Mouse (Mus musculus) heart, embryonic 13.5 days (tissue): ENCODE data around the gene Zbtb24. TPM values are rescaled to one million over a fixed set of nuclear protein-coding genes. Genes with fewer than 3 reads are reported as not detected.

Experiments
- ATAC-seq: fragments of 200-750 bp; cut with Nextera tagmentation; 2 replicates; pipeline ENCODE4 v1.8.0; 2017; ENCODE audit warnings: moderate TSS enrichment; ENCODE audit not compliant: insufficient number of reproducible peaks, low FRiP score, low TSS enrichment; ENCODE audit errors: extremely low read depth
- H3K27ac ChIP-seq: fragments of 300-500 bp; sonication (generic); replicated peaks from 2 replicates; pipeline ENCODE4 v1.5.1; 2015; ENCODE audit warnings: moderate library complexity, mild to moderate bottlenecking, inconsistent platforms
- H3K27me3 ChIP-seq: fragments of 300-500 bp; sonication (generic); replicated peaks from 2 replicates; pipeline ENCODE4 v1.6.1; 2015; ENCODE audit warnings: mild to moderate bottlenecking, inconsistent platforms
- H3K36me3 ChIP-seq: fragments of 300-500 bp; sonication (generic); 2 replicates; pipeline ENCODE4 v1.6.1; 2015; ENCODE audit warnings: mild to moderate bottlenecking, inconsistent platforms
- H3K4me1 ChIP-seq: fragments of 300-500 bp; sonication (generic); 2 replicates; pipeline ENCODE4 v1.6.1; 2015; ENCODE audit warnings: inconsistent platforms
- H3K4me2 ChIP-seq: fragments of 300-500 bp; sonication (generic); 2 replicates; pipeline ENCODE4 v1.6.1; 2015; ENCODE audit warnings: inconsistent platforms, mild to moderate bottlenecking, moderate library complexity
- H3K4me3 ChIP-seq: fragments of 300-500 bp; sonication (generic); 2 replicates; pipeline ENCODE4 v1.5.1; 2015; ENCODE audit warnings: moderate library complexity, mild to moderate bottlenecking, inconsistent platforms
- H3K9ac ChIP-seq: fragments of 300-500 bp; sonication (generic); 2 replicates; pipeline ENCODE4 v1.6.1; 2015; ENCODE audit warnings: inconsistent platforms, mild to moderate bottlenecking, moderate library complexity
- H3K9me3 ChIP-seq: fragments of 300-500 bp; sonication (generic); 2 replicates; pipeline ENCODE4 v1.6.1; 2016; ENCODE audit warnings: inconsistent platforms
- WGBS: fragments of 180-500 bp; shearing (Covaris S2); methylation state at CpG from one replicate; pipeline ENCODE4 v1.1.7; 2015; ENCODE audit warnings: mixed read lengths; 5-methylcytosine and 5-hydroxymethylcytosine counted together
- polyA plus RNA-seq: library from polyadenylated mRNA; unstranded; fragments of >200 nt; fragmentation: Nextera tagmentation; extraction: Ambion mirVana; gene quantifications from 2 replicates; pipeline ENCODE4 v1.2.1, GENCODE M21; 2015

Zbtb24 gene
- polyA plus RNA-seq, 1 experiment from 2014 or later: 11.2 TPM

- peaks cover 80% of the 10 kb centered on the region for H3K36me3 ChIP-seq
- H3K9me3 ChIP-seq: no peaks in the 10 kb centered on the region
- WGBS: 39% methylated on average over 33 of the region's 33 CpGs
- no peak overlapping the region for H3K27ac ChIP-seq
- H3K4me2 ChIP-seq: peak overlapping the region; percentile 34
- no peak for ATAC-seq
- peak overlapping the region; percentile 16 for H3K9ac ChIP-seq
- H3K4me3 ChIP-seq: no peak overlapping the region
- H3K27me3 ChIP-seq: no peaks in the 10 kb centered on the region
- H3K4me1 ChIP-seq: peaks cover 45% of the 10 kb centered on the region
Measured at GRCm38 (mm10) chr10:41480938-41481880, 31.0 kb downstream of the Zbtb24 start.

GRCm38 (mm10) chr10:41482446-41482845, 32.3 kb downstream of the Zbtb24 start:
- no peaks in the 10 kb centered on the region for H3K27me3 ChIP-seq
- peaks cover 92% of the 10 kb centered on the region for H3K36me3 ChIP-seq
- WGBS: 84% methylated on average over 7 of the region's 7 CpGs
- ATAC-seq: no peak
- no peaks in the 10 kb centered on the region for H3K9me3 ChIP-seq
- H3K9ac ChIP-seq: no peak overlapping the region
- peaks cover 38% of the 10 kb centered on the region for H3K4me1 ChIP-seq
- H3K27ac ChIP-seq: no peak overlapping the region
- no peak overlapping the region for H3K4me2 ChIP-seq
- no peak overlapping the region for H3K4me3 ChIP-seq

GRCm38 (mm10) chr10:41485778-41486177, 35.6 kb downstream of the Zbtb24 start:
- H3K4me2 ChIP-seq: no peak overlapping the region
- H3K9ac ChIP-seq: no peak overlapping the region
- H3K36me3 ChIP-seq: peaks cover 76% of the 10 kb centered on the region
- H3K27ac ChIP-seq: no peak overlapping the region
- no peaks in the 10 kb centered on the region for H3K27me3 ChIP-seq
- no peak overlapping the region for H3K4me3 ChIP-seq
- no peak for ATAC-seq
- WGBS: 92% methylated on average over 16 of the region's 16 CpGs
- peaks cover 39% of the 10 kb centered on the region for H3K4me1 ChIP-seq
- no peaks in the 10 kb centered on the region for H3K9me3 ChIP-seq

DNA sequence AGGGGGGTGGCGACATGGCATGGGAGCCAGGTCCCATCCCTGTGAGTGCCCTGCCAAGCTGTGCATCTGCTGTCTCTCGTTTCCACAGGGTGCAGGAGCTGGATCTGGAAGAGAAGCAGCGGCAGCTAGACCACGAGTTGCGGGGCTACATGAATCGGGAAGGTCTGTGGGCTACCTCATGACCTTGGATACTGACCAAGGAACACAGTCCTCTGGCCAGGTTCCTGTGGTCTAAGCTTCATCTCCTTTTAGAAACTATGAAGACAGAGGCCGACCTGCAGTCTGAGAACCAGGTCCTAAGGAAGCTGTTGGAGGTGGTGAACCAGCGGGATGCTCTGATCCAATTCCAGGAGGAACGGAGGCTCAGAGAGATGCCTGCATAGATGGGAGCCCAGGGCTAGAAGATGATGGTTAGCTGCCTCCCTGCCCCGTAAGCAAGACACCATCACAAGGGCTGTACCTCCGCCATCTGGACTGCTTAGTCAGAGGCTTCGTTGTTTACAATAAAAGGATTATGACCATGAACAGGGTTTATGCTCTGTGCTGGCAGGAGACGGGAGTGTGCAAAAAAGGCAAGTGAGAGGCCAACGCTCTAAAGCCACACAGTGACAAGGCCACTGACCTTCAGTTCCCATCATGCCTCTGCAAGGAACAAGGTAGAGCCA, 36.5 kb downstream of the Zbtb24 start:
- no peak overlapping the region for H3K4me3 ChIP-seq
- no peak overlapping the region for H3K4me2 ChIP-seq
- ATAC-seq: no peak
- H3K4me1 ChIP-seq: peaks cover 31% of the 10 kb centered on the region
- no peak overlapping the region for H3K27ac ChIP-seq
- WGBS: 81% methylated on average over 14 of the region's 14 CpGs
- no peaks in the 10 kb centered on the region for H3K9me3 ChIP-seq
- H3K9ac ChIP-seq: no peak overlapping the region
- no peaks in the 10 kb centered on the region for H3K27me3 ChIP-seq
- peaks cover 71% of the 10 kb centered on the region for H3K36me3 ChIP-seq

DNA sequence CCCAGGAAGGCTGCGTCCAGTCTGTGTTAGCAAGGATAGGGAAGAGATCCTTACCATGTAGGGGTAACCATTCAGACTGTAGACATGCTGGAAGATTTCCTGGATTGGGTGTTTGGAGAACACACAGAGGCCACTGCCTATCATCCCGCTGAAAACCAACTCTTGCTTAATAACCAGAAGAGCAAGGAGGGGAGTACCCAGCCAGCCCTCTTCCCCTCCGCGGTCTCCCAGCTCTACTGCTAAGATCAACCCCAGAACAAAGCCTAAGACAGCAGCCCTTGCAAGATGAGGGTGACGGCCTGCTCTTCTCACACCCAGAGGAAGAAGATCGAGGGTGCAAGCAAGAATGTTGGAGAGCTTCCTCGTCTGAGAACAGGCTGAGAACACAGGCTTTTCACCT, 38.7 kb downstream of the Zbtb24 start:
- no peak for ATAC-seq
- Histone ChIP-seq H3K4me2 (peak overlapping the region; percentile 98), H3K9ac (peak overlapping the region; percentile 92), H3K4me3 (peak overlapping the region; percentile 79), H3K36me3 (peaks cover 48% of the 10 kb centered on the region), H3K27me3 (no peaks in the 10 kb centered on the region), H3K27ac (no peak overlapping the region), H3K4me1 (peaks cover 28% of the 10 kb centered on the region), H3K9me3 (no peaks in the 10 kb centered on the region)
- 39% methylated on average over 7 of the region's 7 CpGs for WGBS

- Histone ChIP-seq H3K9ac (peak overlapping the region; percentile 92), H3K36me3 (peaks cover 44% of the 10 kb centered on the region), H3K9me3 (no peaks in the 10 kb centered on the region), H3K27ac (peak overlapping the region; percentile 85; the same call in 1 of the 2 replicates), H3K27me3 (no peaks in the 10 kb centered on the region), H3K4me1 (peaks cover 28% of the 10 kb centered on the region), H3K4me2 (peak overlapping the region; percentile 98), H3K4me3 (peak overlapping the region; percentile 79)
- no peak for ATAC-seq
- WGBS: 26% methylated on average over 8 of the region's 8 CpGs
Measured at GRCm38 (mm10) chr10:41489294-41489693, 39.1 kb downstream of the Zbtb24 start.

DNA sequence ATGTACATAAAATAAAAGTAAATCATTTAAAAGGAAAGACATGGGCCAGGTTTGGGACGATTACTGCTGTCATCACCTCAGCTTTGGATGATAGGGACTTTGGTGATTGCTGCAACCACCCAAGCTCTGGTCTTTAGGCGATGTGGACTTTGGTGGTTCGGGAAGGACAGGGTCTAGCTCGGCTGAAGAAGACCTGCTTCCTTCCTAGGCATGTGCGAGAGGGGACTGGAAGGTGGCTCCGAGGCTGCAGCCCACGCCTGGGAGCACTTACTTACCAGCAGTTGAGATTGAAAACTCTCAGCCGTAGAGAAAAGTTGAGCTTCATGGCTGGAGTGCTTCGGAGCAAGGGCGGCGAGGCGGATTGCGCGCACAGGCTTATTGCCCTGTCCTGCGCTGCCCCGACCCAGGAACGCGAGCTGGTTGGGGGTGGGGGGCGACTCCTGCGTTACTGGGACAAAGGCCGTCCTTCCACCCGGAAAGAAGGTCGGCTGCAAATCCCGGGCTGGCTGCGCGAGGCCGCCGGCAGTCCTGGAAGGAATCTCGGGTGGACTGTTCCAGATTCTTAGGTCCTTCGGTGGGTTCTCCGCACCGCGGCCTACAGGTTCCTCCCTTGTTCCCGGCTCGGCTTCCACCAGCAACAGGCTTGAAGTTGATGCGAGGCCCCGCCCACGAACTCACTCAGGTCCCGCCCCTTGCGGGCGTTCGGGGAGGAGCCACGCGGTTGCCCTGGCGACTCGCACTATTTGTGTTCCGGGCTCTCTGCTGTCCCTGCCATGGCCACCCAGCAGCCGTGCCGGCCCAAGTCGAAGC, 39.7 kb downstream of the Zbtb24 start, which contains the start of the genes Smpd2 and Ppil6:
TSS of gene Smpd2 (minus strand) at position 662 of the 810 bp plus-strand sequence.
TSS of gene Ppil6 (plus strand) at position 732 of the 810 bp plus-strand sequence.
- peak within 1 kb of the TSS; percentile 85 for H3K27ac ChIP-seq
- under 1% methylated on average over 50 of the region's 50 CpGs for WGBS
- peak; percentile 93 for ATAC-seq
- H3K9ac ChIP-seq: peak within 1 kb of the TSS; percentile 92
- H3K4me2 ChIP-seq: peak within 1 kb of the TSS; percentile 98
- no peaks in the 10 kb centered on the region for H3K9me3 ChIP-seq
- peaks cover 38% of the 10 kb centered on the region for H3K36me3 ChIP-seq
- no peaks in the 10 kb centered on the region for H3K27me3 ChIP-seq
- H3K4me1 ChIP-seq: peaks cover 28% of the 10 kb centered on the region
- H3K4me3 ChIP-seq: peak within 1 kb of the TSS; percentile 79

DNA sequence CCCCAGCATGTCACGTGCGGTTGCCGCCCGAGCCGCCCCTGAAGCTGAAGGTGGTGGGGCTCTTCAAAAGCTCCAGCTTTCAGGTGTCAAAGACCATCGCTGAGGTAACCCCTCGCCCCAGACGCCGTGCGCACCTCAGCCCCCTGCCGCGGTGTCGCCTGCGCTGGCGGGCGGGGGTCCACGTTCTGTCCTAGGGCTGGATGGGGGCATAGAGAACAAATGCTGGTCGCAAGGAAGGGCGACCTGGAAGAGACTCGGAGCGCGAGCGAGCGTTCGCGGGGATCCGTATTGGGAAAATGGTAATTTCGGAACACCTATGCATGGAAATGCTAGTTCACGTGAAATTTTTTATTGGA, 40.3 kb downstream of the Zbtb24 start:
- H3K27ac ChIP-seq: no peak overlapping the region
- no peaks in the 10 kb centered on the region for H3K27me3 ChIP-seq
- under 1% methylated on average over 29 of the region's 29 CpGs for WGBS
- ATAC-seq: no peak
- peak overlapping the region; percentile 79 for H3K4me3 ChIP-seq
- H3K4me1 ChIP-seq: peaks cover 28% of the 10 kb centered on the region
- H3K36me3 ChIP-seq: peaks cover 32% of the 10 kb centered on the region
- H3K4me2 ChIP-seq: peak overlapping the region; percentile 98
- H3K9me3 ChIP-seq: no peaks in the 10 kb centered on the region
- peak overlapping the region; percentile 92 for H3K9ac ChIP-seq

- Histone ChIP-seq H3K36me3 (peaks cover 26% of the 10 kb centered on the region), H3K27ac (no peak overlapping the region), H3K9ac (no peak overlapping the region), H3K4me3 (peak overlapping the region; percentile 79; the same call in 1 of the 2 replicates), H3K9me3 (no peaks in the 10 kb centered on the region), H3K4me1 (peaks cover 28% of the 10 kb centered on the region), H3K4me2 (peak overlapping the region; percentile 98), H3K27me3 (no peaks in the 10 kb centered on the region)
- WGBS: 53% methylated on average over 4 of the region's 4 CpGs
- ATAC-seq: no peak
Measured at GRCm38 (mm10) chr10:41491111-41491510, 40.9 kb downstream of the Zbtb24 start.

GRCm38 (mm10) chr10:41500941-41501340, 50.8 kb downstream of the Zbtb24 start:
- 35% methylated on average over 4 of the region's 4 CpGs for WGBS
- ATAC-seq: no peak
- H3K9ac ChIP-seq: no peak overlapping the region
- H3K36me3 ChIP-seq: no peaks in the 10 kb centered on the region
- H3K4me3 ChIP-seq: no peak overlapping the region
- no peak overlapping the region for H3K4me2 ChIP-seq
- 0 out of 2 replicates have a peak overlapping the region, but pooled peaks have one; percentile 45 for H3K27ac ChIP-seq
- peaks cover 17% of the 10 kb centered on the region for H3K4me1 ChIP-seq
- H3K27me3 ChIP-seq: no peaks in the 10 kb centered on the region
- H3K9me3 ChIP-seq: no peaks in the 10 kb centered on the region

DNA sequence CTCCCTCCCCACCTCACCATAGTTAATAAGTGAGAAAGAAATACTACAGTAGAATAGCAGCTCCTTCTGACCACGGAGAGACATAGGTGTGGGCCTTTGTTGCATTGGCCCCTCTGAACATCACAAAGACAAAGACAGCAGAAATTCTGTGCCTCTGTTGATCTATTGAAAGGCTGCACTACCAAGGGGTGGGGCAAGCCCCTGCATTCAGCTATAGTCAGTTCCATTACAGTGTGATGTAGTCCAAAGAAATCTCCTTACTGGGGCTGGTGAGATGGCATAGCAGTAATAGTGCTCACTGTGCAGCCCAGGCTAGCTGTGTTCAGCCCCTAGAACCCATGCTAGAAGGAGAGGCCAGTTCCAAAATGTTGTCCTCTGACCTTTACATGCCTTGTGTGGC, 54.8 kb downstream of the Zbtb24 start:
- H3K4me2 ChIP-seq: no peak overlapping the region
- H3K36me3 ChIP-seq: no peaks in the 10 kb centered on the region
- no peak overlapping the region for H3K9ac ChIP-seq
- no peak overlapping the region for H3K4me3 ChIP-seq
- no peak overlapping the region for H3K27ac ChIP-seq
- H3K27me3 ChIP-seq: no peaks in the 10 kb centered on the region
- whole genome bisulfite sequencing: 82% methylated on average over 1 of the region's 1 CpGs
- peaks cover 17% of the 10 kb centered on the region for H3K4me1 ChIP-seq
- ATAC-seq: no peak
- H3K9me3 ChIP-seq: no peaks in the 10 kb centered on the region
